Mouse (Mus musculus): ENCODE results near the gene BC051019.

- TF ChIP-seq CTCF (IDR thresholded peaks at IDR 0.05; ENCODE audit: insufficient read depth, low read depth, low read length) = no peak
- no peak for TF ChIP-seq POLR2A (IDR thresholded peaks at IDR 0.05; ENCODE audit: insufficient read depth, low read depth, low read length)
Measured at GRCm38 (mm10) chr7:109754034-109754433, 30.4 kb upstream of the BC051019 start.
